Mouse (Mus musculus): ENCODE data around the gene Chd1l. TPM values are rescaled to one million over a fixed set of nuclear protein-coding genes. Genes with fewer than 3 reads are reported as not detected.

Chd1l gene
- polyA plus RNA-seq, 1 experiment from 2014 or later, result 23.3 TPM

GRCm38 (mm10) chr3:97634288-97634761 is 24.3 kb upstream of the Chd1l start:
- Histone ChIP-seq H3K9me3 (replicated peaks) (no peaks in the 10 kb centered on the region), H3K4me1 (no peaks in the 10 kb centered on the region), H3K36me3 (no peaks in the 10 kb centered on the region), H3K27ac (replicated peaks) (no peak overlapping the region), H3K4me3 (no peak overlapping the region), H3K27me3 (ENCODE audit: low read depth, poor library complexity, severe bottlenecking) (peaks cover 8% of the 10 kb centered on the region; the same call in 1 of the 2 replicates)
- 91% methylated on average over 3 of the region's 3 CpGs for WGBS
- DNase-seq (ENCODE audit: low spot score), result no peak

GRCm38 (mm10) chr3:97633456-97633855 is 23.5 kb upstream of the Chd1l start:
- no peak for DNase-seq (ENCODE audit: low spot score)
- H3K36me3 ChIP-seq, result no peaks in the 10 kb centered on the region
- WGBS, result 89% methylated on average over 4 of the region's 4 CpGs

GRCm38 (mm10) chr3:97631258-97631860 is 21.4 kb upstream of the Chd1l start:
- H3K27me3 ChIP-seq (ENCODE audit: low read depth, poor library complexity, severe bottlenecking), result peaks cover 8% of the 10 kb centered on the region; the same call in 1 of the 2 replicates
- no peaks in the 10 kb centered on the region for H3K9me3 ChIP-seq (replicated peaks)
- peaks cover 9% of the 10 kb centered on the region for H3K4me1 ChIP-seq
- H3K36me3 ChIP-seq, result no peaks in the 10 kb centered on the region
- H3K4me3 ChIP-seq, result no peak overlapping the region
- 88% methylated on average over 8 of the region's 8 CpGs for WGBS
- no peak for DNase-seq (ENCODE audit: low spot score)
- no peak overlapping the region for H3K27ac ChIP-seq (replicated peaks)

More at GRCm38 (mm10) chr3:97633456-97633855, 23.5 kb upstream of the Chd1l start:
- Histone ChIP-seq H3K27me3 (ENCODE audit: low read depth, poor library complexity, severe bottlenecking) (peaks cover 8% of the 10 kb centered on the region; the same call in 1 of the 2 replicates), H3K27ac (replicated peaks) (no peak overlapping the region), H3K4me1 (peaks cover 6% of the 10 kb centered on the region), H3K4me3 (no peak overlapping the region), H3K9me3 (replicated peaks) (no peaks in the 10 kb centered on the region)

GRCm38 (mm10) chr3:97630746-97631145 is 20.7 kb upstream of the Chd1l start:
- Histone ChIP-seq H3K4me3 (no peak overlapping the region), H3K4me1 (peaks cover 9% of the 10 kb centered on the region), H3K36me3 (no peaks in the 10 kb centered on the region), H3K27me3 (ENCODE audit: low read depth, poor library complexity, severe bottlenecking) (peaks cover 8% of the 10 kb centered on the region; the same call in 1 of the 2 replicates), H3K27ac (replicated peaks) (no peak overlapping the region), H3K9me3 (replicated peaks) (no peaks in the 10 kb centered on the region)
- DNase-seq (ENCODE audit: low spot score), result no peak
- 94% methylated on average over 4 of the region's 4 CpGs for WGBS

GRCm38 (mm10) chr3:97629941-97630340 is 19.9 kb upstream of the Chd1l start:
- 90% methylated on average over 4 of the region's 4 CpGs for WGBS
- Histone ChIP-seq H3K4me3 (no peak overlapping the region), H3K27ac (replicated peaks) (no peak overlapping the region), H3K36me3 (no peaks in the 10 kb centered on the region), H3K27me3 (ENCODE audit: low read depth, poor library complexity, severe bottlenecking) (peaks cover 8% of the 10 kb centered on the region; the same call in 1 of the 2 replicates), H3K4me1 (peaks cover 9% of the 10 kb centered on the region), H3K9me3 (replicated peaks) (no peaks in the 10 kb centered on the region)
- no peak for DNase-seq (ENCODE audit: low spot score)

GRCm38 (mm10) chr3:97628391-97629001 is 18.5 kb upstream of the Chd1l start, which contains the start of gene Fmo5:
TSS of gene Fmo5 (plus strand) at chr3:97628804.
- H3K4me3 ChIP-seq, result peak within 1 kb of the TSS; percentile 50
- H3K27ac ChIP-seq (replicated peaks), result peak within 1 kb of the TSS; percentile 42; the same call in 1 of the 2 replicates
- 5% methylated on average over 18 of the region's 18 CpGs for WGBS
- no peaks in the 10 kb centered on the region for H3K9me3 ChIP-seq (replicated peaks)
- peaks cover 9% of the 10 kb centered on the region for H3K4me1 ChIP-seq
- peak; percentile 28 for DNase-seq (ENCODE audit: low spot score)
- no peaks in the 10 kb centered on the region for H3K36me3 ChIP-seq
- H3K27me3 ChIP-seq (ENCODE audit: low read depth, poor library complexity, severe bottlenecking), result peaks cover 8% of the 10 kb centered on the region; the same call in 1 of the 2 replicates

- DNase-seq (ENCODE audit: low spot score), result no peak
- WGBS, result 80% methylated on average over 7 of the region's 7 CpGs
- Histone ChIP-seq H3K27me3 (ENCODE audit: low read depth, poor library complexity, severe bottlenecking) (peaks cover 8% of the 10 kb centered on the region; the same call in 1 of the 2 replicates), H3K36me3 (no peaks in the 10 kb centered on the region), H3K9me3 (replicated peaks) (no peaks in the 10 kb centered on the region), H3K27ac (replicated peaks) (no peak overlapping the region), H3K4me1 (peaks cover 9% of the 10 kb centered on the region), H3K4me3 (peak overlapping the region; percentile 50; the same call in 1 of the 2 replicates)
Observed at GRCm38 (mm10) chr3:97627893-97628292, 17.9 kb upstream of the Chd1l start.

- no peak overlapping the region for H3K4me3 ChIP-seq
- H3K9me3 ChIP-seq (replicated peaks), result no peaks in the 10 kb centered on the region
- peaks cover 9% of the 10 kb centered on the region for H3K4me1 ChIP-seq
- H3K27ac ChIP-seq (replicated peaks), result no peak overlapping the region
- 0 out of 2 replicates have a peak, but pooled peaks cover 3% of the 10 kb centered on the region for H3K27me3 ChIP-seq (ENCODE audit: low read depth, poor library complexity, severe bottlenecking)
- 37% methylated on average over 2 of the region's 2 CpGs for WGBS
- no peak for DNase-seq (ENCODE audit: low spot score)
- no peaks in the 10 kb centered on the region for H3K36me3 ChIP-seq
Observed at GRCm38 (mm10) chr3:97624611-97625010, 14.6 kb upstream of the Chd1l start.

GRCm38 (mm10) chr3:97620657-97621056 is 10.7 kb upstream of the Chd1l start:
- Histone ChIP-seq H3K27ac (replicated peaks) (no peak overlapping the region), H3K9me3 (replicated peaks) (no peaks in the 10 kb centered on the region), H3K36me3 (no peaks in the 10 kb centered on the region), H3K27me3 (ENCODE audit: low read depth, poor library complexity, severe bottlenecking) (no peaks in the 10 kb centered on the region), H3K4me1 (no peaks in the 10 kb centered on the region), H3K4me3 (no peak overlapping the region)
- 87% methylated on average over 4 of the region's 4 CpGs for WGBS
- no peak for DNase-seq (ENCODE audit: low spot score)

- no peaks in the 10 kb centered on the region for H3K4me1 ChIP-seq
- H3K9me3 ChIP-seq (replicated peaks), result no peaks in the 10 kb centered on the region
- no peaks in the 10 kb centered on the region for H3K27me3 ChIP-seq (ENCODE audit: low read depth, poor library complexity, severe bottlenecking)
- no peak overlapping the region for H3K4me3 ChIP-seq
- 90% methylated on average over 8 of the region's 8 CpGs for WGBS
- no peak for DNase-seq (ENCODE audit: low spot score)
- H3K27ac ChIP-seq (replicated peaks), result no peak overlapping the region
- H3K36me3 ChIP-seq, result no peaks in the 10 kb centered on the region
Observed at GRCm38 (mm10) chr3:97617899-97618298, 7.9 kb upstream of the Chd1l start.

- Histone ChIP-seq H3K4me3 (no peak overlapping the region), H3K27ac (replicated peaks) (no peak overlapping the region), H3K9me3 (replicated peaks) (no peaks in the 10 kb centered on the region), H3K36me3 (no peaks in the 10 kb centered on the region), H3K27me3 (ENCODE audit: low read depth, poor library complexity, severe bottlenecking) (no peaks in the 10 kb centered on the region; the same call in 1 of the 2 replicates), H3K4me1 (no peaks in the 10 kb centered on the region)
- no peak for DNase-seq (ENCODE audit: low spot score)
- 97% methylated on average over 19 of the region's 19 CpGs for WGBS
Observed at GRCm38 (mm10) chr3:97617091-97617825, 7.3 kb upstream of the Chd1l start.

GRCm38 (mm10) chr3:97615933-97616332 is 5.9 kb upstream of the Chd1l start:
- WGBS, result 89% methylated on average over 4 of the region's 4 CpGs

More at GRCm38 (mm10) chr3:97615933-97616332, 5.9 kb upstream of the Chd1l start:
- no peak overlapping the region for H3K4me3 ChIP-seq
- H3K36me3 ChIP-seq, result no peaks in the 10 kb centered on the region
- H3K27me3 ChIP-seq (ENCODE audit: low read depth, poor library complexity, severe bottlenecking), result no peaks in the 10 kb centered on the region; the same call in 1 of the 2 replicates
- DNase-seq (ENCODE audit: low spot score), result no peak
- H3K27ac ChIP-seq (replicated peaks), result no peak overlapping the region
- no peaks in the 10 kb centered on the region for H3K4me1 ChIP-seq
- no peaks in the 10 kb centered on the region for H3K9me3 ChIP-seq (replicated peaks)
